Mouse (Mus musculus): ENCODE measurements at regions not wholly inside any gene's neighbourhood (a gene's known extent, or its start where the extent isn't known, plus 50 kb on each side); places are given as distances from the start of the nearest gene placed in this dataset.

DNA sequence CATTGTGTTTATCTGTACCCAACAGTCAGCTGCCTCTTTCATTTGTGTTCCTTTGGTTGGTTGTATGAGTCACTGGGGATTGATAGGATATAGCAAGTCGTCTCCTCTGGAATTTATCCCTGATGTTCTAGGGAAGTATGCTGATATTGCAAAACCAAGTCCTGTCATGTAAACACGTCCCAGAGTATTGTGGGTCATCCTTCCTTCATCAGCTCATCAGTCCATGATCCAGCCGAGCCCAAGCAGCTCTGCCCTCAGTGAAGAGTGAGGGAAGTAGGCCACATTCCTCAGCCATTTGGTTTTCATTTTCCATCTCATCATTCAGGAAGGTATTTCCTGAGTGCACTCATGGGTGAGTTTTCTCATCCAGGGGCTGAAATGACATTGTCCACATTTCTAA is 54.3 kb upstream of the Ampd3 start:
- no peak for ATAC-seq (replicated peaks; ENCODE audit: low FRiP score, low TSS enrichment, poor library complexity, severe bottlenecking)

- peak; percentile 60; the same call in 1 of the 2 replicates for ATAC-seq (replicated peaks; ENCODE audit: low FRiP score, low TSS enrichment, poor library complexity, severe bottlenecking)
Measured at GRCm38 (mm10) chr7:110715110-110715509, 52.9 kb upstream of the Ampd3 start.

DNA sequence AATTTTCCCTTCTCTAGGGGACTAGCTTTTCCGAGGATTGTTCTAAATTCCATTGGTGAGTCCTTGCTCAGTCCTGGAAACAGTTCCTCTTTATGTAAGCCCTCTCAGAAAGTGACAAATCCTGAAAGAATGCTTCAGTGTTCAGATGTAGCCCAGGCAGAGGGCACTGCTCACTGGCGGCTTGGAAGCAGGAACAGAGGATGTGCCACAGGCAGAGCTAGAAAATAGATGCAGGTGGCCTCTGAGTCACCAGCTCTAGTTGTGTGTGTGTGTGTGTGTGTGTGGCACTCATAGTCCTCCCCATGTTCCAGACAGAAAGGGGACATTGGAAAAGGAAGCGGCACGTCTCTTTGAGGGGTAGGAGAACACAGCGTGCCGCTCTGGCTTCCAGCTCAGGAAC is 52.5 kb upstream of the Ampd3 start:
- ATAC-seq (replicated peaks; ENCODE audit: low FRiP score, low TSS enrichment, poor library complexity, severe bottlenecking): no peak

GRCm38 (mm10) chr7:110717104-110717503 is 50.9 kb upstream of the Ampd3 start:
- no peak for ATAC-seq (replicated peaks; ENCODE audit: low FRiP score, low TSS enrichment, poor library complexity, severe bottlenecking)

Data from megakaryocyte-erythroid progenitor cell, adult 5-6 weeks (primary cell).